Mouse (Mus musculus): ENCODE measurements at regions not wholly inside any gene's neighbourhood (a gene's known extent, or its start where the extent isn't known, plus 50 kb on each side); places are given as distances from the start of the nearest gene placed in this dataset.

GRCm38 (mm10) chr17:80795453-80796105, 67.3 kb upstream of the Map4k3 start:
- no peak for DNase-seq (ENCODE audit: low spot score in 2 of 2)

GRCm38 (mm10) chr17:80792605-80793004, 64.3 kb upstream of the Map4k3 start:
- no peak for DNase-seq (ENCODE audit: low spot score in 2 of 2)

- DNase-seq (ENCODE audit: low spot score in 2 of 2), result no peak
These were observed 61.4 kb upstream of the Map4k3 start for GRCm38 (mm10) chr17:80789706-80790105.

DNA sequence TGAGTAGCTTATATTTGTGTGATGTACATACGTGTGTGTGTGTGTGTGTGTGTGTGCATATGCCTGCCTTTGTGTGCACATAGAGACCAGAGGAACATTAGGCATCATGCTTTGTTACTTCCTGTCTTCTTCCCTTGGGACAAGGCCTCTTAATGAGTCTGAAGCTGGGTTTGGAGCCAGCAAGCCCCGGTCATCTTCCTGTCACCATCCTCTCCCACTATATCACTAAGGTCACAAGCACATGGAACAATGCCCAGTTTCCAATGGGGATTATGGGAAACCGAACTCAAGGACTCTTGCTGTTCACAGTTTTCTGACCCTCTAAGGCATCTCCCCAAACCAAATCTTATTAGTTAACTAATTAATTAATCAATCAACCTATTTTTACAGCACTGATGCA, 60.7 kb upstream of the Map4k3 start:
- DNase-seq (ENCODE audit: low spot score in 2 of 2), result no peak

- DNase-seq (ENCODE audit: low spot score in 2 of 2), result no peak
These were observed 58.6 kb upstream of the Map4k3 start for GRCm38 (mm10) chr17:80786858-80787257.

GRCm38 (mm10) chr17:80786061-80786851, 58.0 kb upstream of the Map4k3 start:
- DNase-seq (ENCODE audit: low spot score in 2 of 2), result no peak

- no peak for DNase-seq (ENCODE audit: low spot score in 2 of 2)
These were observed 57.2 kb upstream of the Map4k3 start for GRCm38 (mm10) chr17:80785476-80785875.

DNA sequence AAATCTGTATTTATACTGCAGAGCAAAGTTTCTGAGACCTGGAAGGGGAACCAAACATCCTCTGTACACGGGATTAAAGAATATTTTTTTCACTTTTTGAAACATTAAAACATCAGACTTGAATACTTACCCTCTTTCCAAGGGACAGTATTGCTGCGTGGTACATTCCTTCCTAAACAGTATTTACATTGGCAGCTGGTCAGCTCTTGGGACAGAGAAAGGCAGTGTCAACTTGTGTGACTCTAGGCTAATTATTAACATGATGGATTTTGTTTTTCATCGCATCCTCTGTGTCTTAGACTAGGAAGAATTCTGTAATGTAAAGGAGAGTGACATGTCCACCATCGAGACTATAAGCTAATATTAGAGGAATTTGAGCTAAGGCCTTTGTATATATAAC, 56.8 kb upstream of the Map4k3 start:
- no peak for DNase-seq (ENCODE audit: low spot score in 2 of 2)

DNA sequence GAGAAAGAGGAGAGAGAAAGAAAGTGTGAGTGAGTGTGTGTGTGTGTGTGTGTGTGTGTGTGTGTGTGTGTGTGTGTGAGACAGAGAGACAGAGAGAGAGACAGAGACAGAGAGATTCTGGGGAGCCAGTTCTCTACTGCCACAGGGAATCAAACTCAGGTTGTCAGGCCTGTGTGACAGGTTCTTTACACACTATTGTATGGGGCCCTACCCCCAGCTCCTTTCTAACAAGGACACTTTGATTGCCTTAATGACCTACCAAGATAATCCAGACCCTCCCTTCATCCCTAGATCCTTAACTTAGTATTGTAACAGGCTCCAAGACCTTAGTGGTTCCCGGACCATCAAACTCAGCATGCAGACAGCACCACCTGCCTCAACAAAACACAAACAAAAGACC, 53.9 kb upstream of the Map4k3 start:
- DNase-seq (ENCODE audit: low spot score in 2 of 2), result no peak

- DNase-seq (ENCODE audit: low spot score in 2 of 2), result no peak
These were observed 53.3 kb upstream of the Map4k3 start for GRCm38 (mm10) chr17:80781621-80782020.

DNA sequence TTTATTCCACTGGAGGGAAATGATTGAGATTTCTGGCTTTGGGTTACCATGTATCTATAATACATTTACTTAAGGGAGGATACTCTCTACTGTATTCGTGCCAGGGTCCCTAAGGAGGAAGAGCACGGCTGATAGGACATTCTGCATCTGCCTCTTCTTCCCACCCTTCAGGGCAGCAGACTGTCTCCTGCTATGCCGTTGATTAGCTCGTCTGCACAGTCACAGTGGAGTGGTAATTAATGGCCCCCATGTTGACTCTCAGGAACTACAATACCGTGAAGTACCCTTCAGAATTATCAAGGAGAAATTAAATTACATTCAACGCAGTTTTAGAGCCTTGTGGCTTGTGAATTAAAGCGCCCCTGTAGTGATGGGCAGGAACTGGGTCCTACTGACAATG, 52.0 kb upstream of the Map4k3 start:
- no peak for DNase-seq (ENCODE audit: low spot score in 2 of 2)

GRCm38 (mm10) chr17:80779782-80780181, 51.5 kb upstream of the Map4k3 start:
- DNase-seq (ENCODE audit: low spot score in 2 of 2), result peak in 1 of 2 experiments; percentile 23
